Mouse (Mus musculus) pancreas, adult 10 weeks (tissue): ENCODE measurements around the gene Foxp3. TPM values are rescaled to one million over a fixed set of nuclear protein-coding genes. Genes with fewer than 3 reads are reported as not detected.

Experiments used
- polyA plus RNA-seq: library from polyadenylated mRNA; stranded (reverse); fragments of 350-450 nt; fragmentation: Illumina TruSeq; extraction: RNeasy Lipid Tissue Mini Kit (QIAGEN cat#74804); gene quantifications from one replicate; pipeline ENCODE4 v1.2.3, GENCODE M21; 2015; ENCODE audit warnings: low read depth, low replicate concordance; ENCODE audit not compliant: insufficient read depth

Gene Foxp3
- polyA plus RNA-seq: not detected

DNA sequence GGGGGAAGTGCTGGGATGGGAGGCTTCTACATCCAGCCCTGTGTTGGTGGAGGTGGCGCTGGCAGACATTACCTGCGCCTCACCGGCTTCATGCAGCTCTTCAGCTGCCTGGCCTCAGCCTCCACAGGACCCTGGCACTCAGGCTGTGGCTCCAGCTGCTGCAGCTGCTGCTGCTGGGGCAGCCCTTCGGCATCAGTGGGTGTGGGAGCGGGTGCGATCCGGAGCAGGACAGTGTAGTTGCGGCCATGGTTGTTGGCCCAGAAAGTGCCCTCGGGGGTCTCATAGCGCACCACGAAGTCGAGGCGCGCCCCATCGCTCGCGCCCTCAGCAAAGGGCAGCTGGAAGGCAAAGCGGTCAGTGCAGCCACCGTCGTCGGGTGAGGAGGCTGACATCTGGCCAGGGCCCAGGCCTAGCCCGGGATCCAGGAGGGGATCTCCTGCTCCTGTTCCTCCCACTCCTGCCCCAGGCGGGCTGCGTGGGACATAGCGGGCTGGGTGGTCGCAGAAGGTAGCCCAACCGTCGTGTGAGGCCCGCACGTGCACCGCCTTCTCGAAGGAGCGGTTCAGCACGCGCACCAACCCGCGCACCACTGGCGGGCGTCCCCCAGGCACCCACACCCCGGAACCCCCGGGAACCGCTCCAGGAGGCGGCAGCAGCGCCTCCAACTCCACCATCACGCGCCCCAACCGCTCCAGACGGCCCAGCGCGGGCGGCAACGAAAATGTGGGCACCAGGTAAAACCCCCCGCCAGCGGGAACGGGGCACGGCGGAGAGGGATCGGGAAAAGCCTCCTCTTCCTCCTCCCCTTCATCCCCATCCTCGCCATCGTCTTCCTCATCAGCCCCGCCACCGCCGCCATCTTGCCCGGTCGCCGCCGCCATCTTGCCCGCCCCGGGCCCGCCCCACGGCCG, at the start of gene Foxp3:
TSS of gene Foxp3 (plus strand) at position 469 of the 911 bp plus-strand sequence.

DNA sequence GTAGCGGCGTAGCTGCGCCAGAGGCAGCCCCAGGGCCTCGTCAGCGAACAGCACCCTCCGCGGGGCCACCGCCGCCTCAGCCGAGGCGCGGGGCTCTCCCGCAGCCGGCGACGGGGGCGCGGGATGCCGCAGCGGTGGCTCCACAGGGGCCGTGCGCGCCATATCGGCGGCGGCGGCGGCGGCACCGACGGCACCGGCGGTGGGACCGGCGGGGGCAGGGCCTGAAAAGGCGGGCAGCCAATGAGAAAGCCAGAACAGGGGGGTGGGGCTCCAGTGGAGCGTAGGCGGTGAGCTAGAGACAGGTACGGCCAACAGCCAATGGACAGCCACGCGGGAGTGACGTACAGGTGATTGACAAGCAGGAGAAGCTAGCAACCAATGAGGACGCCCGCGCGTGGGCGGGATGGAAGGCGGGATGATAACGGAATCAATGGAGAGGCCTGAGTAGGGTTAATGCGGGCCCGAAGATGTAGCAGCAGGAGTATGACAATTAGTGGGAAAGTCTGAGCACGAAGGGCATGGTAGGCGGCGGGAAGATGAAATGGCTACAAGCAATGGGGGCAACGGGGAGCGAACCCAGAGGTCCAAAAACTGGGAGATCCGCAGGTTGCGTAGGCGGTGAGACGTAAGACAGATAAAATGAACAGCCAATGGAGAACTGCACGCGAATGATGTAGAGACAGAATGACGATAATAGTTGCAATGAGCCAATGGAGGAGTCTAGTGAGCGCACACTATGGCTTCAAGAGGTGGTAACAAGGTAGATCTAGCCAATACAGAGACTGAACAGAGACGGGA, 842 bp downstream of the Foxp3 start, which contains the start of gene Ppp1r3f:
TSS of gene Ppp1r3f (minus strand) at position 197 of the 798 bp plus-strand sequence.

DNA sequence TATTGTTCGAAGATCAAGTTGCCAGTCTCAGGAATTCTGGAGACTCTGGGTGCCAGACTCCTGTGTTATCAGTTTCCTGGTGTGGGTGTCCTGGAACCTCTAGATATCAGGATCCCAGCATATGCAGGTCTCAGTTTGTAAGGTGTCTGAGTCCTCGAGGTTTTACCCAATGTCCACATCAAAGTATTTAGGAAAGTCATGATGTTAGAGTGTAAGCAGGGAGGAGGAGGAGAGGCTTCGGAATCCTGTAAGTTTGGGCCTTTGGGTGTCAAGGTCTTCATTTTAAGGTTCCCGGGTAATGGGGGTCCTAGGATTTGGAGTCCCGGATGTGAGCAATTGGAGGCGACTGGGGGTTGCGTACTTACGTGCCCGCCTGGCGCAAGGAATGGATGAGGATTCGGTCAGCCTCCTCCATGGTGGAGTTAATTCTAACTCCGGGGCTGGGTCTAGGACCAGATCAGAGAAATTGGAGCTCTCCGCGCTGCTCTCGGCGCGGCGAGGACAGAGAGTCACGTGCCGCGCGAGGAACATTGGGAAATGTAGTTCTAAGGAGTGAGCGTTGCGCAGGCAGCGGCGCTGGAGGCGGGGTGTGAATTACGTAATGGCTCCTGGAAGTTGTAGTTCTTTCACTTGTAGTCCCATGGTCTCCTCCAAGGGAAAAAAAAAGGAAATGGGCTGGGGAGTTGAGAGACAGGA, 31.6 kb downstream of the Foxp3 start, which contains the start of gene Ccdc22:
TSS of gene Ccdc22 (minus strand) at position 639 of the 696 bp plus-strand sequence.

DNA sequence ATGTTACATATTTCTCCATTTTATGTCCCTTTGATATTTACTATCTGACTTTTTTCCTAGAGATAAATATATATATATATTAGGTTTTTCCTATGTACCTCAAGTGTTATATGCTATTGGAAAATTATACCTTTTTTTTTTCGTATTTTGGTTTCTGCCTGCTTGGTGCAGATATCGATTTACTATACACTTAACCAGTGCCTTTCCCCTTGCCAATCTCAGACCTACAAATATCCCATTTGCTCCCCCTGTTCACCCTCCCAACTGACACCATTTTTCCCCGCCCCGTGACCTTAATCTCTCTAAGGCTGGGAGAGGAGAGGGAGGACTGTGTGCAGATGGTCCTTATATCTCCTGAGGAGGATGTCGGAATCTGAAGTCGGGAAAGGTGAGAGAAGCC, 33.3 kb downstream of the Foxp3 start, which contains the start of gene Cacna1f:
TSS of gene Cacna1f (plus strand) at position 301 of the 400 bp plus-strand sequence.

DNA sequence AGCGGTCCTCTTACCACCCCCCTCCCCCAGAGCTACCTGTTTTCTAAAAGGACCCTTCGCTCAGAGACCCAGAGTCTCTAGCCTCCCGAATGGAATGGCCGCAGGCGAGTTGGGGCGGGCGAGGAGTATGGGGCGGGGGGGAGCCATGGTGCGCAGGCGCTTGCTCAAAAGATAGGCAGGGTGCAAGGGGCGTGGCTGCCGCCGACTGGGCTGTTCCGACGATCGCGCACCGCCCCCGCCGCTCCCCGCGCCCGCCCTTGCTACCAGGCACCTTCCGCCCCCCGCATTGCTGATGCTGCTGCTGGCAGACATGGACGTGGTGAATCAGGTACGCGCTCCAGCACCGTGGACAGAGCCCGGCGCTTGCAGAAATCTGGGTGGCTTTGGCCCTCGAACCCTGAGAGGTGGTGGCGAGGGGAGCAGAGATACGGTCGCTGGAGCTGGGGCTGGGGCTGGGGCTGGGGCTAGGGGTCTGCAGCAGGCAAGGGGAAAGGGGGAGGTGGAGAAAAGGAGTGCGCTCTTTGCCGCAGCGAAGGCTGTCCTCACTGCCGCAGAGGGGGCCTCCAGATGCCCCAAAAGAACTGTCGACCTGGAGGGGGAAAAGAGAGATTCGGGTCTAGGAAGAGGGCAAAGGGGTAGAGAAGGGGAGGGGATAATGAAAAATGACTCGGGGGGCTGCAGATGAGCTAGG, 65.1 kb downstream of the Foxp3 start, which contains the start of gene Syp:
TSS of gene Syp (plus strand) at position 71 of the 691 bp plus-strand sequence.

Other genes starting within 250 kb of the Foxp3 start
- 0.61 TPM for gene Usp27x, start 197.8 kb upstream of the Foxp3 start, polyA plus RNA-seq
- not detected for gene Ppp1r3f, start 639 bp downstream of the Foxp3 start, polyA plus RNA-seq
- 6.4 TPM for gene Ccdc22, start 31.9 kb downstream of the Foxp3 start, polyA plus RNA-seq
- gene Cacna1f, start 33.4 kb downstream of the Foxp3 start, polyA plus RNA-seq: not detected
- 7.2 TPM for gene Syp, start 64.8 kb downstream of the Foxp3 start, polyA plus RNA-seq
- 4.9 TPM for gene Prickle3, start 83.6 kb downstream of the Foxp3 start, polyA plus RNA-seq
- gene Plp2, start 97.7 kb downstream of the Foxp3 start, polyA plus RNA-seq: 31.6 TPM
- gene Magix, start 107.6 kb downstream of the Foxp3 start, polyA plus RNA-seq: 3.1 TPM
- 6.6 TPM for gene Gpkow, start 123.5 kb downstream of the Foxp3 start, polyA plus RNA-seq
- gene Wdr45, start 140.7 kb downstream of the Foxp3 start, polyA plus RNA-seq: 23.7 TPM
- not detected for gene Gm45208, start 148.6 kb downstream of the Foxp3 start, polyA plus RNA-seq
- 8.7 TPM for gene Praf2, start 154.8 kb downstream of the Foxp3 start, polyA plus RNA-seq
- 2.0 TPM for gene Ccdc120, start 177.3 kb downstream of the Foxp3 start, polyA plus RNA-seq
- 7.8 TPM for gene Tfe3, start 188.9 kb downstream of the Foxp3 start, polyA plus RNA-seq
- gene Gripap1, start 216.1 kb downstream of the Foxp3 start, polyA plus RNA-seq: 41.2 TPM
- 1.8 TPM for gene Kcnd1, start 248.6 kb downstream of the Foxp3 start, polyA plus RNA-seq